Mouse (Mus musculus): Measurements from ENCODE around the gene Usp36. TPM values are rescaled to one million over a fixed set of nuclear protein-coding genes. Genes with fewer than 3 reads are reported as not detected.

The Usp36 gene
- polyA plus RNA-seq (2015; fragmentation: Nextera tagmentation; extraction: Ambion mirVana), result 7.0 and 9.0 TPM in 2 replicates

DNA sequence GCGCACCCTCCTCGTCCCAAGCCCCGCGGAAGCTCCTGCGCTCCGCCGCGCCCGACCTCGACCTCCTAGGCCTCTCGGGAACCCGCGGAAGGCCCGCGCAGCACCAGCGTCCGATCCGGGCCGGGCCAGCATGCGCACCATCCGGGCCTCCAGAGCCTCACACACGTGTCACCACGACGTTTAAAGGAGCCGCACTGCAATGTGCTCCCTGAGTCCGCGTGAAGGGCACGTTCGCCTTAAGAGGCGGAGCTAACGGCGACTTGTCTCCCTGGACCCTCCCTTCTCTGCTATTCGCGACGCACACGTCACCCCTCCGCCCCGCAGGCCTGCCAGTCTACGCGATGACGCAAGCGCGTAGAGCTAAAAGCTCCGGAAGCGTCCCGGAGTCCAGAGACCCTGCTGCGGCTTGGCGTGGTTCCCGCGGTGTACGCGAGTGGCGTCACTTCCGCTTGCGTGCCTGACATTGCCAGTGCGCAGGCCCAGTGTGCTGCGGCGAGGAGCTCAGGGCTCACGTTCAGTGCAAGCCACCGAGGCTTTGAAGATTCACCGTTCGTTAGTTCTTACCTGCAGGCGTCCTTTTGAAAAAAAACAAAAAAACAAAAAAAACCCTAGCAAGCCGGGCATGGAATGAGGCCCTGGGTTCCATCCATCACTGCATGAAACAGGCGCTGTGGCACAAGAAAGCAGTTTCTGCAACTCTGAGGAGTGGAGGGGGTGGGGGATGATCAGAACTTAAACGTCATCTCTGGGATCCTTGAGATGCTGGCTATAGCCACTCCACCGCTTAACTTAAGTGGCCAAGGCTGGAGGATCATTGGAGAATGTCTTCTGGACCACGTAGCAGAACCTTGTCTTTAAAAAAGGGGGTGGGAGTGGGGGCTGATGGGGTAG, at the start of gene Usp36:
Gene Usp36 (minus strand): TSS at position 246 of the 891 bp plus-strand sequence.

DNA sequence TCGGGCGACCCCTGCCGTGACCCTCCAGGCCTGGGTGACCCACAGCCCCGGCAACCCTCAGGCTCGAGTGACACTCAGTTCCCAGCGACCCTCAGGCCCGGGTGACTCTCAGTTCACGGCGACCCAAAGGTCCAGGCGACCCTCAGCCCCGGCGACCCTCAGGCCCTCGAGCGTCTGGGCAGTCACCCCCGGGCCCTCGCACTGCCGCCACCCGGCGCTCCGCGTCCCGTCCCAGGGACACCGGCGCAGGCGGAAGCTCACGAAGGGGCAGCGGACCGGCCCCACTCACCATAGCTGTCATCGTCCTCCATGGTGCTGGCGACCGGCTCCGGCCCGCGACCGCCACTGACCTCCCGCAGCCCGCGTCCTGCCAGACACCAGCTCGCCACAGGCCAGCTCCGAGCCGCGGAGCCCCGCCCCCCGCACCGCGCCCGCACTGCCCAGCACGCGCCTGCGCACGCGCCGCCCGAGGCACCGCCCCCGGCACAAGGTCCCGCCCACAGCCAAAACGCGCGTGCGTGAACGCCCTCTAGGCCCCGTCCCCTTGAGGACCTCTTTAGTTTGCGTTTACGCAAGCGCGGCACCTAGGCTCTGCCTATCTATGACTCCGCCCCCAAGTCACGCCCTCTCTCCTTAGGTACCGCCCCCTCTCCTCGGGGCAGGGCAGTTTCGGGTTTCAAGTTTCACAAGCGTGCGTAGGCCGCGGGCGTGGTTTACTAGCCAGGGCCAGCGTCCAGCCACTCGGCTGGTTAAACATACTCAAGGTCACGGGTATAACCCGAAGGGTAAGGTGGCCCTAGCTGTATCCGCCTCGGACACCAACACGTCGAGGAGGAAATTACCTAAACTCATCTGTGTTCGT, 41.7 kb downstream of the Usp36 start, which contains the start of gene Cyth1:
Gene Cyth1 (minus strand): TSS at position 443 of the 862 bp plus-strand sequence.

Other genes starting within 250 kb of the Usp36 start
- 0.03 and 0.06 TPM in 2 replicates for gene Dnah17, start 159.6 kb downstream of the Usp36 start, polyA plus RNA-seq (2015; fragmentation: Nextera tagmentation; extraction: Ambion mirVana)
- 11.5 and 12.1 TPM in 2 replicates for gene Cyth1, start 41.7 kb downstream of the Usp36 start, polyA plus RNA-seq (2015; fragmentation: Nextera tagmentation; extraction: Ambion mirVana)
- 0.16 and 0.43 TPM in 2 replicates for gene Cep295nl, start 52.3 kb upstream of the Usp36 start, polyA plus RNA-seq (2015; fragmentation: Nextera tagmentation; extraction: Ambion mirVana)
- 93.1 and 152 TPM in 2 replicates for gene Timp2, start 65.5 kb upstream of the Usp36 start, polyA plus RNA-seq (2015; fragmentation: Nextera tagmentation; extraction: Ambion mirVana)
- gene Lgals3bp, start 111.8 kb upstream of the Usp36 start, polyA plus RNA-seq (2015; fragmentation: Nextera tagmentation; extraction: Ambion mirVana), result 61.4 and 85.4 TPM in 2 replicates
- gene Cant1, start 128.8 kb upstream of the Usp36 start, polyA plus RNA-seq (2015; fragmentation: Nextera tagmentation; extraction: Ambion mirVana), result 20.1 and 24.2 TPM in 2 replicates
- 21.3 and 24.4 TPM in 2 replicates for gene C1qtnf1, start 138.0 kb upstream of the Usp36 start, polyA plus RNA-seq (2015; fragmentation: Nextera tagmentation; extraction: Ambion mirVana)
- 6.6 and 12.7 TPM in 2 replicates for gene Engase, start 186.6 kb upstream of the Usp36 start, polyA plus RNA-seq (2015; fragmentation: Nextera tagmentation; extraction: Ambion mirVana)

Measured in adrenal gland, postnatal 0 days (tissue).